Mouse (Mus musculus) gastrocnemius, postnatal 36 days (tissue): ENCODE data around the gene Zbtb20. TPM values are rescaled to one million over a fixed set of nuclear protein-coding genes. Genes with fewer than 3 reads are reported as not detected.

Experiments
- DNase-seq, 2 experiments: peaks; one replicate each; pipeline ENCODE4 v3.0.0; 2022
- intact Hi-C: fragments of 180-260 bp; cut with DNase I; formaldehyde crosslinking; loops from one replicate; pipeline ENCODE4 v1.15.1; 2025
- total RNA-seq, 2 experiments: library from RNA; stranded (reverse); gene quantifications; 2 replicates each; pipeline ENCODE4 v1.2.3; 2021

Gene Zbtb20
- total RNA-seq, 2 experiments from 2014 or later, result 88.0 to 95.5 TPM

DNA sequence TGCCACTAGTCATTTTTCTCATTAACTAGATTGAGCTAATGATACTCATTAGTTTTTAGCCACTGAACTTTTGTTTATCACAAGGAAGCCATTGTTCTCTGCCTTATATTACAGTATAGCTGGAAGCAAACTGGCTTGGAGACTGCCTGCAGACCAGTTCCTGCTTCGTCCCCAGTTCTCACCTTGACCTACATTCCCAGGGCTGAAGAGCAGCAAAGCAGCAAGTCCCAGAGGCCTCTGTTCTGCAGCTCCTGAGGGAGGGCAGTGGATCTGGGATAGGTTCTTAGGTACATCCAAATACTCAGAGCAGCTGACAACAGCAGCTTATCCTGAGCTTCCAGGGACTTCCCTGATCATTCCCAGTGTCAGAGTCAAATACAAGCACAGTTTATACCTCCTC is 652.6 kb downstream of the Zbtb20 start:
- intact Hi-C loops, result no loop called here
- no peak for DNase-seq

DNA sequence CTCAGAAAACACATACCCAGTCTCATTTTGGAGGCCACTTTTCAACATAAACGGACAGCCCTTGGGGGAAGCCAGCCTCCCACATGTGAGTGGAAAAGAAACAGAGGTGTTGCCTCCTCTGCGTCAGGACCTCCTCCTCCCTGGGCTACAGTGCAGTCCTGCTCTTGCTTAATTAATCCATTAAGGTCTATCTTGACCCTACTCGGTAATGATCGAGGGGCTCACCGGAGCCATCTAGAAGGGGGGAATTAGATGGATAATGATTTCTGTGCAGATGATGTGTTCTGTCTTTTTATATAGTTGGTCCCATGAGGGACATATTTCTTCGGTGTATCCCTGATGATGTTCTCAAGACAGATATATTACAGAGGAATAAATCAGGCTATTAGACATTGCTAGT is 655.6 kb downstream of the Zbtb20 start:
- intact Hi-C loops, result no loop called here
- DNase-seq, result no peak

DNA sequence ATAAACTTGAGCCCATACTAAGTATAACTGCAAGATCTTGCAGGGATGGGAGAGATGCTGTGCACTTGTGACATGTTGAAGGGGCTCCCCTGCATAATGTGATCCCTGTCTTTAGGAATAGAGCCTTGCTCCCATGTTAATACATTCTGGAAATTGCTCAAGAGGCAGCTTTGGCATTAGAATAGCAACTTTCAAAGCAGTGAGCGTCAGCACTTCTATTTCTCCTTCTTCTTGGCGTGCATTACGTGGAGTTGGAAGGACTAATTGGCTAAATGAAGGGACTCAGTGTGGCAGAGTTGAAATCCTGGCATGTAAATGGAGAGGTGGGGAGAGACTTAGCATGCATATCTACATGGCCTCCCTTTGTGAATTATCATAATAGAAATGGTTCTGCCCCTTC is 658.4 kb downstream of the Zbtb20 start:
- intact Hi-C loops, result no loop called here
- no peak for DNase-seq

DNA sequence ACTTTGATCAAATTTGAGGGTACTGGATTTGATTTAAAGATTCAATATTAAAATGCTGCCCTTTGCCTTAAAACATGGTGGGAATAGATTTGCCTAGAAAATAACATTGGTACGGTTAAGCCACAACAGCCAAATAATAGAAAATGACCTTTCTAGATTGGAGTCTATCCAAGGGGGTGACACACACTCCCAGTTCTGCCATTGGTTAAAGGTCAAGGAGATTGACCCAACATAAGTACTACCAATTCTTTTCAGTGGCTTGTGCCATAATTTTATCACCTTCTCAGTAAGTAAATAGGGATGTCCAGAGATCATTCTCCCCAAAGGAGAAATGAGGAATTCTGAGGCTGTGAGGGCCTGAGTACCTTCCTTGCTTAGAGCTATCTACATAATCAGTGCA is 660.2 kb downstream of the Zbtb20 start:
- no peak for DNase-seq
- intact Hi-C loops, result no loop called here

DNA sequence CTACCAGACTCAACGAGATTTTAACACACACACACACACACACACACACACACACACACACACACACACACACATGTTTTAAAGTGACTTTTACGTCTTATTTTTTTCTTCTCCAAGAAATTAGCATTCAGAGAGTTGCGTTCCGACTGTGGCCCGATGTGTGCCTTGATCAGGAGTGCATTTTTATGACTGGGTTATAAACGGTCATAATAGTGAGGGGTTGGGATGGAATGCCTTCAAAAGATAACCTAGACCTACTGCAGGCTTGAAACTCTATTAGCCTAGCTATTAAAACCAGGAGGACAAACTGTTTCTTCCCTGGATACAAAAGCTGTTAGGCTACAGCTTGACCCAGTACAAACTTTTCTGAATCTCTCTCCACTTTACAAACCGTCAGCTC is 661.5 kb downstream of the Zbtb20 start:
- intact Hi-C loops, result no loop called here
- DNase-seq, result no peak

DNA sequence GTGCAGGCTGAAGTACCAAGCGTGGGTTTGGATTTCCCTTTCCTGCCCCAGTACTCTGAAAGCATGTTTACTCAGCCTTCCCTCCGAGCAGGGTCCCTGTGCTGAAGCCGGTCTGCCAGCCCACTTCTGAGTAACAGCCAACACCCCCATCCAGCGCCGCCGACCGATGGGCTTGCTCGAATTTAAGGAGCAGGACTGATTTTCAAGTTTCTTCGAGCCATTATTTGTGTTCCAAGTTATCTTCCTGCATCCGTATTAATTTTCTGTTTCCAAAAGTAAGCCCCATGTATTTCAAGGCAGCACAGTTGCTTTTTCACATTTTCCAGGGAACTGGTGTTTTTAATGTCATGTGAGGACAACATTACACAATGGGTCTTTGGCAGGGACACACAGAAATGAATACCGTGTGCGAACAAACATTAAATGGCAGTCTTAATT is 664.0 kb downstream of the Zbtb20 start:
- intact Hi-C loops, result loop anchor here (5.0 kb wide), 1 partner anchor 263 kb away; no protein-coding TSS in a partner anchor
- DNase-seq, result no peak

DNA sequence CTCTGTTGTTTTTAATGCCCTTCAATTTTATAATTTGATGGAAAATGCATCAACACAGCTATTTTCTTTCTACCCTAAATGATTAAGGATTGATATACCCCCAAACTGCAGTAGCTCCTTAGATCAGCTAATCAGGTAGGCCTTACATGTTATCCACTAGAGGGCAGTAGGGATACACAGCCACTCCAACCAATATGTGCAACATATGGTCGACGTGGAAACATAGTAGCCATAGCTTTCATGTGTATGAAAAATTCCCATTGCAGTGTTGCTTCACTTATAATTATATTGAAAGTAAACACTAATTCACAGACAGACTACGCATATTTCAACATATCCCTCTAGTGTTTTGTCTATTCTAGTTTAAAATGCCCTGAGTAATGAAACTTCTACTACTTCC is 664.4 kb downstream of the Zbtb20 start:
- intact Hi-C loops, result loop anchor here (5.0 kb wide), 1 partner anchor 262 kb away; no protein-coding TSS in a partner anchor
- DNase-seq, result no peak

DNA sequence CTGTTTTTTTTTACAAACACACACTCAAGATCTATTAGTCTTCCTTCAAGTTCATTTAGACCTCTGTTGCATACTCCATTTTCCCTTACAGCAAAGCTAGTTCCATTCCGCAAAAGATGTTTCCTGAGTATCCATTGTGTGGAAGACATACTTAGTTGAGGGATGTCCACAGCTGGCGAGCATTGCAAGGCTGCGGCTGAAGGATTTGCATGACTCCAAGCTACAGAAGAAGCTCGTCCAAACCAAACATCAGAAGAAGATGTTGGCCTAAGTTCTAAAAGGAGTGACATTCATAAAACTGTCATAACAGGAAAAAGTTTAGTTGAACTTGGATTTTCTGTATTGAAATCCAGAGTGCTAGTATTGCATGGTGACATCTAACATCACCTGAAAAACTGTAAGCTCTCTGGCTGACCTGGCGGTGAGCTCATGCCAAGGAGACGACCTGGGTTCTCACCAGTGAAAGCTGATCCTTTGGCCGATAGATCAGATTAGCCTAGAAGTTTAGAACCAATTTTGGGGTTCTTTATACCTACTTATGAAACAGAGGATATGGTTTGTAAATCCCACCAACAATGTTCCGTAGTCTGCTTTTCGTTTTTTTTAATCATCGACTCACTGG is 665.0 kb downstream of the Zbtb20 start:
- intact Hi-C loops, result loop anchor here (5.0 kb wide), 1 partner anchor 262 kb away; no protein-coding TSS in a partner anchor
- DNase-seq, result no peak

DNA sequence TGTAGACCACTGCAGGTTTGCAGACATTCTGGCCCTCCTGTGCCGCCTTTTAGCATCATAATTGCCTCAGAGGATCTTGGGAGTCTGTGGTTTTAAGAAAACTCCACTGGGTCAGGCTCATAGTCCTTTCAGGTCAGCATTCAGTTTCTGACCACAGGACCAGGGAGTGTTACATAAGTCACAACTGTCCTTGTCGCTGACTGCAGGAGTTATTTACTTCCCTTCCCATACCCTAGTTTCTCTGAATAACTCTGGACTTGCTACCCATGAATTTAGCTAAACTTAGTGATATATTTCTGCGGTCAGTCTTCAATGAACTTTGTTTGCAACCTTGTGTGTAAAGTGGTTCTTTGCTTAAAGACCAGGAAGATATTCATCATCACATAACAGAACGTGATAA is 669.6 kb downstream of the Zbtb20 start:
- intact Hi-C loops, result no loop called here
- no peak for DNase-seq

DNA sequence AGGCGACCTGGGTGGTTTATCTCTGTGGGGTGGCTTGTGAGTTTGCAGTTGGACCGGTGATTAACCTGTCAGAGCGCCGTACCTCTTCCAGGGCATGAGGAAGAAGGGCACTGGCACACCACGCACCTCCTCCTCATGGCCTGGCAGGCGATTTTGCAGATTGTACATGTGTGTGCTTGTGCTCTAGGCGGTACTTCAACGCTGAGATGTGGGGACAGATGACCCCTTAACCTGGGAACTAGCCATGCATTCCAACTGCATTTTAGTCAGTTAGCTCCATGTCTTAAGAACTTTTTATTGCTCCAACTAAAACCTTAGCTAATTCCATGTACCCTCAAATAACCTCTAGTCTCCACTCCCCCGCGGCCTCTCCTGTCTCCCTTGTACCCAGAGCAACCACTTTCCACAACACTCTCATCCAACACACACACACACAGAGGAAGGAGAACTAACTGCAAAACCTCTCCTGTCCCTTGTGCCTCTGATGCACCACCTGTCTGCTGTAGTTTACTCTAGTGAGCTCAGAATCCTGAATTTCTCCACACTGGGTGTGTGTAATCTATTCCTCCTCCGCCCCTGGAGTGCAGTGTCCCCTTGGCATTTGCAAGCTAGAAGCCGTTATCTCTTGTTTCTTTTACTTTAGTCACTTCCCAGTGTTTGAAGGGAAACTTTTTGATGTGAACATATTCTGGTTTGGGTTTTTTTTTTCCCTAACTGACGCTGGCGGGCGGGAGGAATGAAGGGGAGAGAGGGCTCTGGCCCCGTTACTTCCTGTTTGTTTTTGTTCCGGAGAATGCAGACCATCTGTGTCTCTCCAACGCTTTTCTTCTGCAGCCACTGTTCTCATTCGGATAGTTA is 671.9 kb downstream of the Zbtb20 start:
- DNase-seq, result no peak

DNA sequence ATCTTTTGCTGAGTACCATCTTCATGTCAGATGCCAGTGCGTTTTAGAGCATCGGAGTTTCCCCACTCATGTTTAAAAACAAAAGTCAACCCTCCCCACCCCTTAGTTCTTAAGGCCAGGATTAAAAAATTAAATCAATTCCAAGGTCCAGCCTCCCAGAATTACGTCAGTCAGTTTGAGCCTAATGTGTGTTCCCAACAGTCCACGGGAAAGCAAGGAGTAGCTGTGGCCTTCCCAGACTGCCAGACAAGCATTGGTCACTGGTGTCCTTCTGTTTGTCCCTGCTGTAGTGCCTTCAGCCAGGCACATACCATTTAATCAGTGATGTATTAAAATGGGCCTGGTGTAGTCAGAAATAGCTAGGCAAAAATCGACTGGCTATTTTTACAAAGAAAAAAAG is 673.1 kb downstream of the Zbtb20 start:
- no peak for DNase-seq
- intact Hi-C loops, result no loop called here

More for the DNA sequence above, 671.9 kb downstream of the Zbtb20 start:
- intact Hi-C loops, result no loop called here

DNA sequence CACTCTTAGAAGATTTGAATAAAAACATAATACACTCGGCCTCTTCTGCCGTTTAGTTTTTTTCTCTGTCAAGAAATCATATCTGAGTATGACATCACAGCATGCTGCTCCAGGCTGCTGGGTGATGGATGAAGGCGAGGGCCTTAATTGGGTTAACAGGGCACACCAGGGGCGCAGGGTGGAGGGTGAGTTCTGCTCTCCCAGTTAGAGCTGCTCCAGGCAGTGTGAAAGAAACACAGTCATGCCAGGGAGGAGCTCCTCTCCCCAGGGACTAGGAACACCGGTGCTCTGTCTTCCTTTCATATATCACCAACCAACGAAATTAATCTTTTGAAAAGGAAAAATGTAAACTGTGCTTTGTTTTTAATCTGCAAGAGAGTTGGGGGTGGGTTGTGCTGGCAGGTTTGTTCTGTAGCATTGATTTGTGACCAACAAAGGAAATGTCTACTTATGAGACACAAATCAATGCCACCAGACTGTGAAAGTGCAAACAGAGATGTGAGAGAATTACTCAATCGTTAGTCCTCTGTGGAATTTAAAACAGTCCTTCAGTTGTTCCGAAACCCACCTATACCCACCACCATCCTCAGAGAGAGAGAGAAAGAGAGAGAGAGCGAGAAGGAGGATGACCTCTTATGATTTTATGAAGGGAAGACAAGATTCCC is 673.9 kb downstream of the Zbtb20 start:
- intact Hi-C loops, result no loop called here
- DNase-seq, result no peak

DNA sequence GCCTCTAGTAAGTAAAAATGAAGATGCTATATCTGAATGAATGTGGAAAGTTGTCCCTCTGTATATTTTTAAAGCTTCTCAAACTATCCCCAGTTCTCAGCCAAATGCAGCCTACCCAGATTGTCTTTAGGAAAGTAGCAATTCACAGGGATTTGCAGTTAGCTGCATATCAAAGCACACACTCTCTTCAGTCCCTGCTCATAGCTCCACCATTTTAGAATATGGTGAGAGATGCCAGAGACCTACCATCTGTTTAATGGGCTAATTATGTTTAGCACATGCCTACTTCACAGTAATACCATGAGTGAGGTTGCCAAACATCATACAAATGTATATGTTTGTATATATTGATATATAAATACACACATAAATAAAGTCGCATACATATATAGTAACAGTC is 676.8 kb downstream of the Zbtb20 start:
- intact Hi-C loops, result no loop called here
- DNase-seq, result no peak

DNA sequence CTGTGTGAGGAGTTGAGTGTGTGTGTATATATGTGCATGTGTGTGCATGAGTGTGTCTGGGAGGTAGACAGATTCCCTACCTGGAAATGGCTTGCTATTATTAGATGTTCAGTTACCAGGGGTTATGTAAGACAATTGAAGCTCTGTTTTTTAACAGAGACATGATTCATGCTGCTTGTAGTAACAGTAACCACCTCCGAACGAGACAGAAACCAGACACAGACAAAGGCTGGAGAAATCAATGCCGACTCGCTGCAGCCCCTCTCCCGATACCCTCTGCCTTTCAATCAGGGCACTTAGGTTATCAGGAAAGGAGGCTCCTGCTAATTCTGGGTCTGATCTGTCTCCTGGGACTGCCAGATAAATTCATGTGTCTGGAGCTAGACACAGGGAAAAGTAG is 681.7 kb downstream of the Zbtb20 start:
- no peak for DNase-seq
- intact Hi-C loops, result no loop called here

DNA sequence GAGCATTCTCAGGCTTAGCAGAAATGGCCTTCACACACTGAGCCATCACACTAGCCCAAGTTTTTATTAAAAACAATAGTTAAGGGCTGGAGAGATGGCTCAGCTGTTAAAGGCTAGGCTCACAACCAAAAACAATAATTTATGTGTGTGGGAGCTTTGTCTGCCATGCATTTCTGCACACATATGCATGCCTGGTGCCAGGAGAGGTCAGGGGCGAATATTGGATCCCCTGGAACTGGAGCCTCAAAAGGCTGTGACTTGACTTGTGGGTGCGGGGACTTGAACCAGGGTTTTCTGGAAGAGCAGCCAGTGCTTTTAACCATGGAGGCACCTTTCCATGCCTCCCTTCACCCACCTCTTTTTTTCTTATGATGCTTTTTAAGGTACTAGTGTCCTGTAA is 685.6 kb downstream of the Zbtb20 start:
- intact Hi-C loops, result no loop called here
- DNase-seq, result no peak

DNA sequence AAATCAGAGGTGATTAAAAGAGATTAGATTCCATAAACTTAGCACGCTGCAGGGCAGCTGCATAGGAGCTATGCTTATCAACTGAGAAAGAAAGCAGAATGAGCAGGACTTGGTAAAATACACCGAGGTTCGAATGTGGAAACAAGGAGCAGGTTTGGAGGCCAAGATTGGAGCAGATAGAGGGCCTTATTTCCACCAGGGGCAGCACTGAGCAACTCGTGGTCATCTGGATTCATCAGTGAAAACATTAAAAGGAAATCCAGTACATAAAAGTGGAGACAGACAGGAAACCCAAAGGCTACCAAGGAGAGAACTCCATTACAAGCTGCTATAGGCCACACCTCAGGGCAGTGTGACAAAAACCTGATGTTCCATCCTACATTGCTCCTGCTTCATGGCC is 686.3 kb downstream of the Zbtb20 start:
- DNase-seq, result no peak
- intact Hi-C loops, result no loop called here

DNA sequence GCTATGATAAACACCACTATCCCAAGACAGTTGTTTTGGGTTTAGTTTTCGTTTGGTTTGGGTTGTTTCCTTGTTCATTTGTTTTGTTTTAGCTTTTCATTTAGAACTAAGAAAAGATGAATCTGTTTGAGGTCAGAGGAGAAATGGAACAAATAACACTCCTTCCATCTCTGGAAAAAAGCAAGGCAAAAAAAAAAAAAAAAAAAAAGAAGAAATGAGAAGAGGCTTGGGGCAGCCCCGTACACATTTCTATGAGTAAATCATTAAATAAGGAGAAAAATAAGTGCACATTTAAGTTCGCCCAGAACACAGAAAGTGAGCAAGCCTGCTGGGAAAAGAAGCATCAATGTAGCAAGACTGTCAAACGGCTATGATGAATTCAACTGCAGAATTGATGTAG is 690.2 kb downstream of the Zbtb20 start:
- intact Hi-C loops, result no loop called here

DNA sequence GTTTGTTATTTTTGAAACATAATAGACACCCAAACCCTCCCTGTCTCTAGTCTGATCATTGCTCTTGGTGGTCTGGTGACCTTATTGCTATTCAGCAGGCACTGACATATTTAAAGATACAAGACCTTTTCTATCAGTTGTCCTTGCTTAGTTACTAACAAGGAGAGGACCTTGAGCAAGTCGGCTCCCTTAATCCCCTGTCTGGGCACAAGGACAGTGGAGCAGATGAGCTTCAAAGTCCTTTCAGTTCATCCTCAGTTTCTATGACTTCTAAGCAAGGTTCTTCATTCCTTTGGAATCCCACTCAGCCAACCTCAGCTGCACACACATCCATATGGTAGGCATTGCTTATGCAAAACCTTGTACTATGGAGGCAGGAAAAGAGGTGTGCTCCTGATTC is 690.8 kb downstream of the Zbtb20 start:
- DNase-seq, result no peak
- intact Hi-C loops, result no loop called here

More for the DNA sequence above, 690.2 kb downstream of the Zbtb20 start:
- DNase-seq, result no peak

DNA sequence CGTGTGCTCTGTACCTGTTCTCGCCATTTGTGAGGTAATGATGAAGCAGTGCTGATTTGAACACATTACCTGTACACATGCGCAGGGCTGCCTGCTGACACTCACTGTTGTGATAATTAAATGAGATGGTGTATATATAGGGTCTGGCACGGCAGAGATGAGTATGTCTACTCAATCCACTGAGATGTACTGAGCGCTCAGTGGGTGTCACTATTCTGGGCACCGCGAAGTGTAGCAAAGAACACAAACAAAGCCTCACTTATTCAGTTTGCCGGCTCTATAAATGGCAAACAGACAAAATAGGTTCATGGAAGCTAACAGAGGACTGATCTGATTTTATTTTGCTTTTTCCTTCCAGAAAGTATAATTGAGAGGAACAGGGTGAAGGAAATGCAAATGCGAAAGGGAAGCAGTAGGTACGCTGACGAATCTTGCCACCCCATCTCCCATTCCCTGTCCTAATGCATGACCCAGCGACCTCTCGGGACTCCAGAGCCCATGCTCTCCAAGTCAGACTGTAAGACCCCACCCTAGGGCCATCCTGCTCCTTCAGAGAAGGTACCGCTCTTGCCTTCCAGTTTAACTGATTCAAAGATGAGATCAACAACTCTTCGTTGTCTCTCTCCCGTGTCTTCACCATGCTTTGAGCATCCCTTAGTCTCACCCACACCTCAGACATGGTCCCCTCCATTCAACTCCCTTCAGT is 695.8 kb downstream of the Zbtb20 start:
- DNase-seq, result no peak
- intact Hi-C loops, result loop anchor here (10.0 kb wide), 2 partner anchors 177 to 697 kb away; partner anchors contain the start of gene Zbtb20

DNA sequence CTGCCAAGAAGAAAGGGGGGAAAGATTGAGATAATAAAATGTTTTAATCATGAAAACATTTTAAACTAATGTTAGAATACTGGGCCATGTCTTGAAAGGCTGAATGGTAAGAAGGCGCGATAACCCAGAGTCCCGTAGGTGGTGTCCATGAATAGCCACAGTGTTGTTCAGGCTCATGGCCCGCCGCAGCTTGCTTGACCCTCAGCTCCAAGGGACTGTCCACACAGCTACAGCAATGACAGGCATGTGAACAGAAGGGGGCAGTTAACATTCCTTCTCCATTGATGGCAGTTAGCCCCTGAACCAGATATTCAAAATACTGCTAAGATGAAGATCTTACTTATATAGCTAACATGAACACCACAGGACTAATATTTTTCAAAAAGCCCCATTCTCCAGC is 696.5 kb downstream of the Zbtb20 start:
- DNase-seq, result no peak
- intact Hi-C loops, result loop anchor here (10.0 kb wide), 2 partner anchors 177 to 697 kb away; partner anchors contain the start of gene Zbtb20

DNA sequence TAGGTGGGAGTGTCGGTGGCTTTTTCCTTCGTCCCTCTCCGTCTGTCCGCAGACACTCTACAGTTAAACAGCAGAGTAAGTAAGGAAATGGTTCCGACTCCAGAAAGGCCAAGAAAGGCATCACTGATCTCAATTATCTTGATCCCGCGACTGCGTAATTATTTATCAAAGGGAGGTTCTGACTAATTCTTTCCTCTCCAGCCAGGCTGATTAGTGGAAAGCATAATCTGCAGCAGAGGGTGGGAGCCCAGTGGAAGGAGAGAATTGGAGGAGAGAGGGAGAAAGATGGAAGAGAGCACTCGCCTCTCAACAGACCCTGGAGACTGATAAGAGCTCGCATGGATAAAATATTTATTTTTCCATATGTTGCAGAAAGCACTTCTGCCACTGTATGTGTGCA is 697.1 kb downstream of the Zbtb20 start:
- DNase-seq, result no peak
- intact Hi-C loops, result loop anchor here (10.0 kb wide), 2 partner anchors 178 to 698 kb away; partner anchors contain the start of gene Zbtb20
